Comparison of ENCODE assay signal across 9 mouse cellular contexts in genomic region chr10:127166771-127167613, GRCm38 (mm10). TPM values are rescaled to one million over a fixed set of nuclear protein-coding genes. Genes with fewer than 3 reads are reported as not detected.
DNase-seq lines count a peak whose midpoint lies in the region; TF ChIP-seq lines count a peak whose summit lies in the region.
"Had no signal": no experiment of that assay in that cellular context is flagged by ENCODE, and none has a peak within 500 bp of the region (broad histone marks: within the 10 kb centered on the region; RNA-seq: fewer than 3 reads in every experiment).

No protein-coding gene starts in this region.

- TF ChIP-seq CTCF in gastrocnemius, adult 2 months (IDR thresholded peaks at IDR 0.05), result no peak
- TF ChIP-seq CTCF in ES-Bruce4 (IDR thresholded peaks at IDR 0.05; ENCODE audit: low read depth, low read length), result no peak

- intact Hi-C loops in gastrocnemius, adult 2 months (cut with DNase I), result loop anchor here (5.0 kb wide), 1 partner anchor 45 kb away; the partner anchor contains the start of gene Os9

- peak overlapping the region; percentile 19; the same call in 1 of the 2 replicates for H3K9ac ChIP-seq in ES-Bruce4 (ENCODE audit: low read depth, poor library complexity, severe bottlenecking)

- peaks cover 8% of the 10 kb centered on the region for H3K4me1 ChIP-seq in ES-Bruce4 (ENCODE audit: control insufficient read depth, insufficient read depth, low read length)
- peaks cover 43% of the 10 kb centered on the region for H3K4me1 ChIP-seq in hindbrain, embryonic 10.5 days (replicated peaks)

- no peak for DNase-seq in gastrocnemius, adult 2 months
- no peak for DNase-seq in gastrocnemius, postnatal 4 days (ENCODE audit: low spot score in 2 of 2)
- no peak for DNase-seq in hindbrain, embryonic 10.5 days (ENCODE audit: low spot score)
- peak; percentile 26 for DNase-seq in lung, postnatal 25 days (ENCODE audit: low spot score)
- DNase-seq in adrenal gland, postnatal 4 days (ENCODE audit: low spot score in 2 of 2), result no peak
- DNase-seq in embryo, embryonic 9.5 days (ENCODE audit: extremely low spot score), result no peak
- no peak for DNase-seq in adrenal gland, postnatal 10 days

- no peak for TF ChIP-seq POLR2A in ES-Bruce4 (IDR thresholded peaks at IDR 0.05; ENCODE audit: insufficient read depth, low read length)

- H3K27ac ChIP-seq in gastrocnemius, adult 2 months, result no peak overlapping the region
- no peak overlapping the region for H3K27ac ChIP-seq in ES-Bruce4 (ENCODE audit: insufficient read depth, low read length)
- no peak overlapping the region for H3K27ac ChIP-seq in hindbrain, embryonic 10.5 days

- 20% methylated on average over 15 of the region's 15 CpGs for whole genome bisulfite sequencing in hindbrain, embryonic 10.5 days

- no peaks in the 10 kb centered on the region for H3K36me3 ChIP-seq in ES-Bruce4 (ENCODE audit: control insufficient read depth, insufficient read depth, low read length, poor library complexity, severe bottlenecking)
- no peaks in the 10 kb centered on the region for H3K36me3 ChIP-seq in hindbrain, embryonic 10.5 days

- TF ChIP-seq EP300 in ES-Bruce4 (IDR thresholded peaks at IDR 0.05; ENCODE audit: insufficient read depth, low read depth, low read length), result no peak

- no peaks in the 10 kb centered on the region for H3K9me3 ChIP-seq in ES-Bruce4 (replicated peaks; ENCODE audit: control insufficient read depth, insufficient read depth, low read length, poor library complexity, severe bottlenecking)
- H3K9me3 ChIP-seq in hindbrain, embryonic 10.5 days, result no peaks in the 10 kb centered on the region

- H3K4me3 ChIP-seq in gastrocnemius, adult 2 months, result peak overlapping the region; percentile 82; the same call in 1 of the 2 replicates
- H3K4me3 ChIP-seq in ES-Bruce4 (ENCODE audit: low read depth, low read length), result peak overlapping the region; percentile 67
- H3K4me3 ChIP-seq in hindbrain, embryonic 10.5 days, result peak overlapping the region; percentile 63

- H3K27me3 ChIP-seq in ES-Bruce4 (ENCODE audit: control insufficient read depth, insufficient read depth, low read length, poor library complexity, severe bottlenecking), result no peaks in the 10 kb centered on the region
- peaks cover 96% of the 10 kb centered on the region for H3K27me3 ChIP-seq in hindbrain, embryonic 10.5 days (ENCODE audit: insufficient read depth, poor library complexity, severe bottlenecking)

RNA-seq across cellular contexts. Expression of gene B4galnt1, which starts 2.0 kb away (rescaled TPM):
- under 1 TPM; 0.66 to 0.89 TPM for total RNA-seq in gastrocnemius, adult 2 months (2021)
- 1 to 10 TPM; 3.4 to 3.6 TPM for total RNA-seq in gastrocnemius, postnatal 4 days (2021)
- polyA plus RNA-seq in ES-Bruce4 (2011; ENCODE audit: insufficient read depth, insufficient read length, low read depth, missing spikeins), result 7.7 and 9.5 TPM in 2 replicates
- 4.4 and 12.7 TPM in 2 replicates for polyA plus RNA-seq in hindbrain, embryonic 10.5 days (2016; fragmentation: Nextera tagmentation; extraction: Ambion mirVana)
- total RNA-seq in adrenal gland, postnatal 4 days (2021), result 10 to 100 TPM; 10.6 to 11.7 TPM
- total RNA-seq in adrenal gland, postnatal 10 days (2021), result 10 to 100 TPM; 12.7 to 16.3 TPM

RNA-seq across cellular contexts. Expression of gene Slc26a10, which starts 13.5 kb away (rescaled TPM):
- total RNA-seq in gastrocnemius, adult 2 months (2021), result 1 to 10 TPM; 4.1 to 5.4 TPM
- total RNA-seq in gastrocnemius, postnatal 4 days (2021), result 1 to 10 TPM; 3.8 to 4.3 TPM
- 24.6 and 35.2 TPM in 2 replicates for polyA plus RNA-seq in ES-Bruce4 (2011; ENCODE audit: insufficient read depth, insufficient read length, low read depth, missing spikeins)
- polyA plus RNA-seq in hindbrain, embryonic 10.5 days (2016; fragmentation: Nextera tagmentation; extraction: Ambion mirVana), result 1.6 and 2.1 TPM in 2 replicates
- total RNA-seq in adrenal gland, postnatal 4 days (2021), result 1 to 10 TPM; 1.6 to 3.0 TPM
- total RNA-seq in adrenal gland, postnatal 10 days (2021), result 10 to 100 TPM in 1 of 2 experiments, 1 to 10 TPM in 1; 7.4 to 13.7 TPM
- polyA plus RNA-seq: erythroblast, embryonic 14.5 days had no signal

RNA-seq across cellular contexts. Expression of gene Arhgef25, which starts 22.9 kb away (rescaled TPM):
- total RNA-seq in gastrocnemius, adult 2 months (2021), result 1 to 10 TPM; 8.5 to 8.8 TPM
- 10 to 100 TPM; 40.4 to 43.0 TPM for total RNA-seq in gastrocnemius, postnatal 4 days (2021)
- 50.9 and 54.3 TPM in 2 replicates for polyA plus RNA-seq in ES-Bruce4 (2011; ENCODE audit: insufficient read depth, insufficient read length, low read depth, missing spikeins)
- 29.8 and 33.5 TPM in 2 replicates for polyA plus RNA-seq in hindbrain, embryonic 10.5 days (2016; fragmentation: Nextera tagmentation; extraction: Ambion mirVana)
- total RNA-seq in adrenal gland, postnatal 4 days (2021), result 10 to 100 TPM; 34.7 to 45.3 TPM
- total RNA-seq in adrenal gland, postnatal 10 days (2021), result 10 to 100 TPM; 18.1 to 26.5 TPM

RNA-seq across cellular contexts. Expression of gene Dtx3, which starts 28.5 kb away (rescaled TPM):
- 10 to 100 TPM; 20.8 to 25.6 TPM for total RNA-seq in gastrocnemius, adult 2 months (2021)
- total RNA-seq in gastrocnemius, postnatal 4 days (2021), result 10 to 100 TPM; 43.8 to 49.7 TPM
- polyA plus RNA-seq in ES-Bruce4 (2011; ENCODE audit: insufficient read depth, insufficient read length, low read depth, missing spikeins), result 49.8 and 50.8 TPM in 2 replicates
- polyA plus RNA-seq in hindbrain, embryonic 10.5 days (2016; fragmentation: Nextera tagmentation; extraction: Ambion mirVana), result 110 and 151 TPM in 2 replicates
- 100 to 1,000 TPM; 111 to 126 TPM for total RNA-seq in adrenal gland, postnatal 4 days (2021)
- 10 to 100 TPM; 48.3 to 69.4 TPM for total RNA-seq in adrenal gland, postnatal 10 days (2021)

RNA-seq across cellular contexts. Expression of gene Pip4k2c, which starts 44.4 kb away (rescaled TPM):
- total RNA-seq in gastrocnemius, adult 2 months (2021), result 1 to 10 TPM; 7.6 to 7.9 TPM
- total RNA-seq in gastrocnemius, postnatal 4 days (2021), result 10 to 100 TPM; 11.5 to 12.7 TPM
- polyA plus RNA-seq in ES-Bruce4 (2011; ENCODE audit: insufficient read depth, insufficient read length, low read depth, missing spikeins), result 36.7 and 39.2 TPM in 2 replicates
- 17.9 and 21.9 TPM in 2 replicates for polyA plus RNA-seq in hindbrain, embryonic 10.5 days (2016; fragmentation: Nextera tagmentation; extraction: Ambion mirVana)
- total RNA-seq in adrenal gland, postnatal 4 days (2021), result 10 to 100 TPM; 37.5 to 39.8 TPM
- total RNA-seq in adrenal gland, postnatal 10 days (2021), result 10 to 100 TPM; 27.7 to 30.9 TPM
